Mouse (Mus musculus) liver, embryonic 14.5 days (tissue): ENCODE measurements around the gene Sipa1l3.

ENCODE experiments used
- CTCF ChIP-seq: IDR thresholded peaks from 2 replicates; pipeline ENCODE4 v1.5.1; 2016; ENCODE audit warnings: antibody characterized with exemption, low read depth, control low read depth
- EP300 ChIP-seq: IDR thresholded peaks from 2 replicates; pipeline ENCODE4 v1.6.1; 2016; ENCODE audit warnings: antibody characterized with exemption, low read depth

DNA sequence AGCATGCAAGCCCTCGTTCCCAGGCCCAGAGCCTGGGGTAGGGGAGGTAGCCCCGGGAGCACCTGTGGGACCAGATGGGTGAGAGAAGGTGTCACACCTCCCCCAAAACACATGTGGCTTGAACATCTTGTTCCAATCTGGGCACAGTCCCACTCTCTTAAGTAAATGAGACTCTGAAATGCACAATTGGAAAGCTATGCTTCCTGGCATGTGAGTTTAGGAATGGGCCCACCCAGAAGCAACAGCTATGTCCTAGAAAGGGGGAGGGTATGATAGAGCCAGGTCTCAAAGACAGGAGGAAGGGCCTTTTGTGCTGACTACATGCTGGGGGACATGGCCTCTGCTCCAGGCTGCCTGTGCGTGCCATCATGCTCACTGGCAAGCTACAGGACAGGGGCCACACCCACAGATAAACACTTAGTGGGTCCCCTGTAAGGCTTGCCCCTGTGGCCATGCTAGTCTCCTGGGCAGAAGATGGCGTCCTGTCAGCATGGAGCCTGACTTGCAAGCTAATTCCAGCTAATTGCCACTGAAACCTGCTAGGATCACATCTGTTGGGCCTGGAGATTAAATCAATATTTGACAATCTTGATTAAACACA is 107.1 kb downstream of the Sipa1l3 start:
- TF ChIP-seq CTCF (no peak), EP300 (no peak)
